Mouse (Mus musculus) thymus, adult 2 months (tissue): Measurements from ENCODE around the gene Sp6. TPM values are rescaled to one million over a fixed set of nuclear protein-coding genes. Genes with fewer than 3 reads are reported as not detected.

Experiments used
- DNase-seq: peaks from one replicate; pipeline ENCODE4 v3.0.0; 2021
- H3K27ac ChIP-seq: fragments of 200-500 bp; 2 replicates; pipeline ENCODE4 v1.5.1; 2012; ENCODE audit warnings: low read length, control low read depth; ENCODE audit not compliant: control insufficient read depth, insufficient read depth
- H3K27me3 ChIP-seq: fragments of 200-500 bp; 2 replicates; pipeline ENCODE4 v1.6.1; 2012; ENCODE audit warnings: mild to moderate bottlenecking, low read length, moderate library complexity, mixed read lengths; ENCODE audit not compliant: control insufficient read depth, insufficient read depth
- H3K36me3 ChIP-seq: fragments of 200-500 bp; 2 replicates; pipeline ENCODE4 v1.6.1; 2012; ENCODE audit warnings: mild to moderate bottlenecking, low read length, moderate library complexity; ENCODE audit not compliant: control insufficient read depth, insufficient read depth
- H3K4me1 ChIP-seq: fragments of 200-500 bp; replicated peaks from 2 replicates; pipeline ENCODE4 v1.6.1; 2012; ENCODE audit warnings: low read length; ENCODE audit not compliant: control insufficient read depth, insufficient read depth
- H3K4me3 ChIP-seq: fragments of 200-500 bp; 2 replicates; pipeline ENCODE4 v1.5.1; 2012; ENCODE audit warnings: mild to moderate bottlenecking, low read length, control low read depth, moderate library complexity; ENCODE audit not compliant: control insufficient read depth, insufficient read depth
- CTCF ChIP-seq: fragments of 200-500 bp; IDR thresholded peaks from 2 replicates; pipeline ENCODE4 v1.5.1; 2012; ENCODE audit warnings: mild to moderate bottlenecking, control low read depth, low read length, moderate library complexity, borderline replicate concordance; ENCODE audit not compliant: control insufficient read depth, poor library complexity, insufficient read depth; ENCODE audit errors: extremely low read depth
- POLR2A ChIP-seq: fragments of 200-500 bp; IDR thresholded peaks from 2 replicates; pipeline ENCODE4 v1.6.1; 2012; ENCODE audit warnings: mild to moderate bottlenecking, low read length, control low read depth, moderate library complexity; ENCODE audit not compliant: control insufficient read depth, poor library complexity, insufficient read depth; ENCODE audit errors: extremely low read depth
- WGBS: fragments of 180-500 bp; shearing (Covaris S2); methylation state at CpG from one replicate; pipeline ENCODE4 v1.1.7; 2018; 5-methylcytosine and 5-hydroxymethylcytosine counted together
- polyA plus RNA-seq: library from polyadenylated mRNA; depleted of rRNA; stranded (reverse); fragments of >200 nt; gene quantifications from 2 replicates; pipeline ENCODE4 v1.2.3, GENCODE M21; 2012

The Sp6 gene
- polyA plus RNA-seq, 1 experiment = 5.6 TPM

DNA sequence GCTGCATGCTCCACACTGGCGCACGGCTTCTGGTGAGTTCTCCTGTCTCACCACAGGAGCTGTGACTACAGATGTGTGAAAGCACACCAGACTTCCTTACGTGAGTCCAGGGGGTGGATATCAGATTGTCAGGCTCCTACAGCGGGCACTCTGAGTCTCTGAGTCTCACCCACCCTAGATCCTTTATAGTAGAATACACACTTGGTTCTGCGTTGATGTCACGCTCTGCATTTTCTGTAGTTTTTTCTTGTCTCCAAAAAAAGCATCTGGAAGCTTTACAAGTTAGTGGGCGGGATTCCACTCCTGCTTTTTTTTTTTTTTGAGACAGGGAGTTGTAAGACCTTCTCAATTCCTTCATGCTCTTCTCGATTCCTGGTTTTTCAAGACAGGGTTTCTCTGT is 31.7 kb downstream of the Sp6 start:
- H3K4me3 ChIP-seq = no peak overlapping the region
- 98% methylated on average over 8 of the region's 8 CpGs for WGBS
- TF ChIP-seq CTCF = no peak
- TF ChIP-seq POLR2A = no peak
- DNase-seq = no peak
- no peaks in the 10 kb centered on the region for H3K27me3 ChIP-seq
- H3K36me3 ChIP-seq = no peaks in the 10 kb centered on the region
- peaks cover 9% of the 10 kb centered on the region for H3K4me1 ChIP-seq
- no peak overlapping the region for H3K27ac ChIP-seq

GRCm38 (mm10) chr11:97045861-97046260 is 32.7 kb downstream of the Sp6 start:
- Histone ChIP-seq H3K4me3 (no peak overlapping the region), H3K4me1 (peaks cover 13% of the 10 kb centered on the region), H3K27ac (no peak overlapping the region), H3K36me3 (no peaks in the 10 kb centered on the region), H3K27me3 (no peaks in the 10 kb centered on the region)
- no peak for TF ChIP-seq POLR2A
- no peak for TF ChIP-seq CTCF
- WGBS = 93% methylated on average over 7 of the region's 7 CpGs
- DNase-seq = peak; percentile 20

- WGBS = 92% methylated on average over 8 of the region's 8 CpGs
- no peak for TF ChIP-seq CTCF
- no peak for TF ChIP-seq POLR2A
Measured at GRCm38 (mm10) chr11:97048090-97048650, 35.0 kb downstream of the Sp6 start.

GRCm38 (mm10) chr11:97049492-97050085 is 36.4 kb downstream of the Sp6 start:
- H3K27me3 ChIP-seq = no peaks in the 10 kb centered on the region
- H3K4me1 ChIP-seq = peaks cover 24% of the 10 kb centered on the region
- no peak for DNase-seq
- no peak overlapping the region for H3K27ac ChIP-seq
- peaks cover 11% of the 10 kb centered on the region for H3K36me3 ChIP-seq
- no peak overlapping the region for H3K4me3 ChIP-seq
- 93% methylated on average over 6 of the region's 6 CpGs for WGBS
- TF ChIP-seq POLR2A = no peak
- TF ChIP-seq CTCF = no peak

More at GRCm38 (mm10) chr11:97048090-97048650, 35.0 kb downstream of the Sp6 start:
- Histone ChIP-seq H3K27ac (no peak overlapping the region), H3K36me3 (no peaks in the 10 kb centered on the region), H3K27me3 (no peaks in the 10 kb centered on the region), H3K4me1 (peaks cover 24% of the 10 kb centered on the region), H3K4me3 (no peak overlapping the region)
- DNase-seq = no peak

- TF ChIP-seq POLR2A (peak; percentile 58; the same call in 1 of the 2 replicates), CTCF (peak; percentile 69; the same call in 1 of the 2 replicates)
- WGBS = 2% methylated on average over 18 of the region's 18 CpGs
- H3K36me3 ChIP-seq = peaks cover 19% of the 10 kb centered on the region
Measured at GRCm38 (mm10) chr11:97050216-97050943, 37.2 kb downstream of the Sp6 start, which contains the start of gene Osbpl7. Gene Osbpl7 (plus strand): TSS chr11:97050628.

DNA sequence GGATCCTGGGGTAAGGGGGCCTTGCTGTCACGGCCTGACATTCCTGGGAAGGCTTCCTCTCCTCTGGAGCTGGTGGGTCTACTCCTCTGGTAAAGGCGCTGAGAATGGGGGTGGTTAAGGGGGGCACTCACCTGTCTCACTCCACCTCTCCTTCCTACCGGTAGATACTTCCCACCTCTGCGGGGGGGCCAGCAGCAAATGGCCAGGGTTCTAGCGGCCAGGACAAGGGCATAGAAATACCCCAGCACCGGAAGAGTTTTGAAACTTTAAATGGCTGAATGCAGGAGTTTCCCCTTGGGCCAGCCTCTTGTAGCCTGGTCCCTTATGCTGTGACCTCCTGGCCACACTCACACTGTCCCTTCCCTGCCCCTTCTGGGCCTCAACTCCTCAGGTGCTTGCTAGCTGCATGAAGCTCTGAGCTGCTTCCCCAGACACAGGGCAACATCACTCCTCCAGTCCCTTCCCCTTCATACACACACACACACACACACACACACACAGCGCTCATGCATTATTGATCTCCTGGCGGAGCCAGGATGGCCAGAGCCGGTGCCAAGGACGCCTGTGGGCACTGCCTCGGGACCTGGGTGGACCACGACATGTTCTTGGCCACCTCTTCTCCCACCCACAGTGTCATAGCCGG is 37.9 kb downstream of the Sp6 start:
- 14% methylated on average over 13 of the region's 13 CpGs for WGBS
- Histone ChIP-seq H3K4me1 (peaks cover 24% of the 10 kb centered on the region), H3K27me3 (no peaks in the 10 kb centered on the region), H3K36me3 (peaks cover 26% of the 10 kb centered on the region), H3K4me3 (peak overlapping the region; percentile 67), H3K27ac (0 out of 2 replicates have a peak overlapping the region, but pooled peaks have one; percentile 27)
- no peak for TF ChIP-seq POLR2A
- TF ChIP-seq CTCF = no peak
- DNase-seq = no peak

More at GRCm38 (mm10) chr11:97050216-97050943, 37.2 kb downstream of the Sp6 start, which contains the start of gene Osbpl7:
- Histone ChIP-seq H3K27ac (0 out of 2 replicates have a peak within 1 kb of the TSS, but pooled peaks have one; percentile 27), H3K27me3 (no peaks in the 10 kb centered on the region), H3K4me3 (peak within 1 kb of the TSS; percentile 67), H3K4me1 (peaks cover 24% of the 10 kb centered on the region)
- DNase-seq = peak; percentile 87
